Mouse (Mus musculus) CD4-positive, CD25-positive, alpha-beta regulatory T cell (primary cell): Measurements from ENCODE around the gene Fam24a. TPM values are rescaled to one million over a fixed set of nuclear protein-coding genes. Genes with fewer than 3 reads are reported as not detected.

Experiments used
- polyA plus RNA-seq: library from polyadenylated mRNA; unstranded; fragments of 100-300 nt; shearing (Covaris generic); gene quantifications from one replicate; pipeline ENCODE4 v1.2.1, GENCODE M21; 2017

Fam24a gene
- not detected for polyA plus RNA-seq

GRCm38 (mm10) chr7:131333564-131333963 lies at the start of gene Fam24a:
Gene Fam24a (plus strand): TSS chr7:131333864.

GRCm38 (mm10) chr7:131322192-131322591 lies 11.5 kb upstream of the Fam24a start, which contains the start of gene Cuzd1:
Gene Cuzd1 (minus strand): TSS chr7:131322292.

GRCm38 (mm10) chr7:131329416-131329815 lies 4.2 kb upstream of the Fam24a start, which contains the start of gene Fam24b:
Gene Fam24b (minus strand): TSS chr7:131329516.

GRCm38 (mm10) chr7:131362615-131363300 lies 29.1 kb downstream of the Fam24a start, which contains the start of gene 2310057M21Rik:
Gene 2310057M21Rik (minus strand): TSS chr7:131362759.

GRCm38 (mm10) chr7:131370648-131371469 lies 37.2 kb downstream of the Fam24a start, which contains the start of gene Pstk:
Gene Pstk (plus strand): TSS chr7:131371141.

Other genes starting within 250 kb of the Fam24a start
- not detected for gene 4933402N03Rik, start 187.6 kb upstream of the Fam24a start, polyA plus RNA-seq
- gene 5430419D17Rik, start 159.5 kb upstream of the Fam24a start, polyA plus RNA-seq: 0.07 TPM
- not detected for gene Cuzd1, start 11.6 kb upstream of the Fam24a start, polyA plus RNA-seq
- gene Fam24b, start 4.3 kb upstream of the Fam24a start, polyA plus RNA-seq: not detected
- gene 2310057M21Rik, start 28.9 kb downstream of the Fam24a start, polyA plus RNA-seq: 24.4 TPM
- 46.3 TPM for gene Pstk, start 37.3 kb downstream of the Fam24a start, polyA plus RNA-seq
- 22.4 TPM for gene Ikzf5, start 76.7 kb downstream of the Fam24a start, polyA plus RNA-seq
- gene Acadsb, start 76.7 kb downstream of the Fam24a start, polyA plus RNA-seq: 49.8 TPM
- gene Hmx3, start 209.0 kb downstream of the Fam24a start, polyA plus RNA-seq: not detected
- gene Hmx2, start 214.9 kb downstream of the Fam24a start, polyA plus RNA-seq: 0.13 TPM
- gene Bub3, start 226.4 kb downstream of the Fam24a start, polyA plus RNA-seq: 148 TPM